Mouse (Mus musculus) lung, postnatal 0 days (tissue): ENCODE data around the gene Ecpas.

ENCODE experiments used
- CTCF ChIP-seq: IDR thresholded peaks from 2 replicates; pipeline ENCODE4 v1.5.1; 2016; ENCODE audit warnings: antibody characterized with exemption, mild to moderate bottlenecking
- EP300 ChIP-seq: IDR thresholded peaks from 2 replicates; pipeline ENCODE4 v1.6.1; 2016; ENCODE audit warnings: antibody characterized with exemption, mild to moderate bottlenecking, control low read depth

DNA sequence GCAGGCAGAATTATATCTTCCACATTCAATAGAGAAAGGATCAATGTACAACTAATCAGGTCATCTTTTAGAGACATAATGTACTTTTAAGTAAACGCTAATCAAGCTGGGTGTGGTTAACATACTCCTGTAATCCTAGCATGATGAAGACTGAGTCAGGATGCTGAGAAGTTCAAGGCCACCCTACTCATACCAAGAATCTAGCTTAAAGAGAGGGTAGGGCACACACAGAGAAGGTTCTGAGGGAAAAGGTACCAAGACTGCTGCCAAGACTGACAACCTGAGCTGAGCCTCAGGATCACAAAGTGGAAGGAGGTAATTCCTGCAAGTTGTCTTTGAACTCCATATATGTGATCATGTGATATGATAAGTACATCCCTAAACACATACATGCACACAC lies 24.0 kb downstream of the Ecpas start:
- no peak for TF ChIP-seq CTCF
- TF ChIP-seq EP300 = no peak
